Mouse (Mus musculus): Measurements from ENCODE around the gene Rhbdl3. TPM values are rescaled to one million over a fixed set of nuclear protein-coding genes. Genes with fewer than 3 reads are reported as not detected.

The Rhbdl3 gene
- polyA plus RNA-seq, 1 experiment, result 0.06 TPM

DNA sequence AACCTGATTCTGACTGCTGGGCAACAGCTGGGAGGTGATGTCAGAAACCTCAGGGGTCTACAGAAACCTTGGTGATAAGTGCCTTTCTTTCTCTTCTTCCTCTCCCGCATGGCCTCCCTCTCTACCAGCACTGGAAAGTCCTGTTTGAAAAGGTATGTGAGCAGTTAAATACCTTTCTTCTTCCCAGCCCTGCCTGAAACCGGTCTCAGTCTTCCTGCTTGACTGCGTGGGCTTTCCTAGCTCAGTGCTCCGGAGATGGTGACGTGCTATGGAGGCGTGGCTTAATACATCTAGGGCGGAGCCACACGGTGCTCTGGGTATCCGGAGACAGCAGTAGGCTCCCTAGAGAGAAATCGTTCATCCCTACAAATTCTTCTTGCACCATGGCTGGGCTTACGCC, 1.8 kb downstream of the Rhbdl3 start:
- no peak for TF ChIP-seq GATA1 (IDR thresholded peaks at IDR 0.05; ENCODE audit: low read length)

DNA sequence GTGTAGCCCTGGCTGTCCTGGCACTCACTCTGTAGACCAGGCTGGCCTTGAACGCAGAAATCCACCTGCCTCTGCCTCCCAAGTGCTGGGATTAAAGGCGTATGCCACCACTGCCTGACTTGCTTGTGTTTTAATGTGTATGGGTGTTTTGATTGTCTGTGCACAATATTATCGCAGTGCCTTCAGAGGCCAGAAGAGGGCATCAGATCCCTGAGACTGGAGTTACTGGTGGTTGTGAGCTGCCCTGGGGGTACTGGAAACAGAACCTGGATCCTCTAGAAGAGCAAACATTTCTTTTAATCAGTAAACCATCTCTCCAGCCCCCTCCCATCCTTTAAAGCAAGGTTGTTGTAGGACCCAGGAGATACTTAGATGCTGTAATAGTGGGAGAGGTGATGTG, 3.0 kb downstream of the Rhbdl3 start:
- TF ChIP-seq GATA1 (IDR thresholded peaks at IDR 0.05; ENCODE audit: low read length), result no peak

DNA sequence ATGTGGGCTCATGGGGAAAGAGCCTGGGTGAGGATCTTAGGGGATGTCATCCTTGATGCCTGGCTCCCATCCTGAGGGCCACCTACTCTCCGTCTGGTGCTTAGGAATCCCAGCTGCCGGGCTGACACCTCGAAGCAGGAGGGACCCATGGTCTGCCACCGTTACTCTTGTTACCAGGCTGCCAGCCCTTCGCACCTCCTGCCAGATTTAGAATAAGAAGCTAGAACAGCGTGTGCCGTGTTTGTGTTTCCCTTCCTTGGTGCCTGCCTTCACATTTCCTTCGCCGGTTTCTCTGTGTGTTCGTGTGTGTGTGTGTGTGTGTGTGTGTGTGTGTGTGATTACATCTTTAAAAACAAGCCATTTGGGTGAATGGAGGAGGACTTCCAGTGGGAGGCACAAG, 4.1 kb downstream of the Rhbdl3 start:
- no peak for TF ChIP-seq GATA1 (IDR thresholded peaks at IDR 0.05; ENCODE audit: low read length)

DNA sequence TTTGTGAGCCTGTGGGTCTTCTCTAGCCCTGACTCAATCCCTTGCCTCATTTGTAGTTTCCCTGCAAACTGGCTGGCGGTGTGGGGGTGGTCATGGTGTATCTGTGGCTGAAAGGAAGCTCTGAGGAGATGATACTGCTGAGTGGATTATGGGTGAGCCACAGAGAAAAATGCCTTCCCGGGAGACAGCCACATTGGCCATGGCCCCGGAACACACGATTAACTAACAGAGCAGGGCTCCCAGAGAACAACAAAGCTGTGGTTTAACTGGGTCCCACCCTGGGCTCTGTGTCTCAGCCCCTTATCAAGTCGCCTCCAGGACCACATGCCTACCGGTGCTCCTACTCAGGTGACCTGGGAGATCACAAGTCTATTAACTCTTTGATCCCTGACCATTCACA, 7.8 kb downstream of the Rhbdl3 start:
- no peak for TF ChIP-seq GATA1 (IDR thresholded peaks at IDR 0.05; ENCODE audit: low read length)

DNA sequence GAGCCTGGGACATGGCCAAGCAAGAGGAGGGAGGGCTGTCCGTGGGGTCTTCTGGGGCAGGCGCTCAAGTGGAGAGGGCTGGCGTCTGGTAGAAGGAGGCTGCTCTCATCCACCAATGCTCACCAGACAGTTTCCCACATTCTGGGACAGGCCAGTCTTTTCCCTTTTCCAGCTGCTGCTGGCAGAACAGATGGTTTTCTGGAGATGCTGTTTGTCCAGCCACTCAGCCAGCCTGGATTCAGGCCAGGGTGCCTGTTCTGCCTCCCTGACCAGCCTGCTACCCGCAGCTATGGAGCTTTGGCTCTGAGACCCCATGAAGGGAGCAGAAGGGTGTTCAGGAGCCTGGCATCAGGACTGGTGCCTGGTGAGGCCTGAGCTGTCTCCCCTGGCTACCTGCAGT, 10.6 kb downstream of the Rhbdl3 start:
- no peak for TF ChIP-seq GATA1 (IDR thresholded peaks at IDR 0.05; ENCODE audit: low read length)

DNA sequence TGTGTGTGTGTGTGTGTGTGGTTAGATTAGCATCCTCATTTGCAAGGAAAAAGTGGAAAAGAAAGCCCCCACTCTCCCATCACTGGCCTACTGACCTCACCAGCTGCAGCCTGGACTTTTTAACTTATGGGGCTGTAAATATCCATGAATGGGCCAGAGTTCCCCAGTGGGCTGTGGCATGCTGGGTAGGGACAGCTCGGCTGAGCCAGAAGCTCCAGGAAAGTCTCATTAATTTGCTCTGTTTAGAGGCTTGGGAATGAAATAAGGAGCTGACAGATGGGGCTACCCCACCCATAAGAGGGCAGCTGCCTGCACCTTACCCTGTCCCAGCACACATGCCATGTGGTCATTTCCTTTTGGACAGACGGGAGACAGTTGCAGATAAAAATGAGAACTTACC, 11.3 kb downstream of the Rhbdl3 start:
- no peak for TF ChIP-seq GATA1 (IDR thresholded peaks at IDR 0.05; ENCODE audit: low read length)

DNA sequence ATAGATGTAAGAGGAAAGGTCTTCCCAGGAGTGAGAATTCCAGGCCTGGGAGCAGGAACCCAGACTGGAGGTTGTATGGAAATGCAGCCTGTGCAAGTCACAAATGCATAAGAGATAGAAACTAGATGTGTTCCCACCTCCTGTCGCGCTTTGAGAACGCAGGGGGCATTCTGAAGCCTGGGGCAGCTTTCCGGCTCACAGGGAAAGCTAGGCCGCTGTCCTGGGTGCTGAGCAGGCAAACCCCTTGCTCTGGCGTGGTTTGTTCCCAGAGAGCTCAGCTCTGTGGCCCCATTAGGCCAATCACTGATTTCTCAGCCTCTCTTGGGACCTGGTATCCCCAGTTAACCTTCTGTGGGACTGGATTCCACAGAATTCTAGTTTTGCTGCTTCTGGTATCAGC, 11.9 kb downstream of the Rhbdl3 start:
- no peak for TF ChIP-seq GATA1 (IDR thresholded peaks at IDR 0.05; ENCODE audit: low read length)

DNA sequence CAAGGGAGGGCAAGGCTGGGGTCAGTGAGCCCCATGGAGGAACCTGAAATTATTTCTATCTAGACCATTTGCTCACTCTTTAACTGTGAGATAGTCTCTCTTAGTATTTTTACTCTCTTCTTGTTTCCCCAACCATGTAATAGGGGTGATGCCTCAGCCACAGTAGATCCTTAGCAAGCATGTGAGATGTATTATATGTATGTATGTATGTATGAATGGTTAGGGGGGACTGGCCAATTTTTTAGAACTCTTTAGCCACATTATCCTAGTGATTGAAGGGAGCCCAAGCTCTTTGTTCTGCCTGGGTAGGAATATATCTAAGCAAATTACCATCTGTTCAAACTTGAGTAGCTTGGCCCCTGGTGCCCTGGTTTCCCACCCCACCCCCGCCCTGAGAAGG, 12.8 kb downstream of the Rhbdl3 start:
- TF ChIP-seq GATA1 (IDR thresholded peaks at IDR 0.05; ENCODE audit: low read length), result no peak

DNA sequence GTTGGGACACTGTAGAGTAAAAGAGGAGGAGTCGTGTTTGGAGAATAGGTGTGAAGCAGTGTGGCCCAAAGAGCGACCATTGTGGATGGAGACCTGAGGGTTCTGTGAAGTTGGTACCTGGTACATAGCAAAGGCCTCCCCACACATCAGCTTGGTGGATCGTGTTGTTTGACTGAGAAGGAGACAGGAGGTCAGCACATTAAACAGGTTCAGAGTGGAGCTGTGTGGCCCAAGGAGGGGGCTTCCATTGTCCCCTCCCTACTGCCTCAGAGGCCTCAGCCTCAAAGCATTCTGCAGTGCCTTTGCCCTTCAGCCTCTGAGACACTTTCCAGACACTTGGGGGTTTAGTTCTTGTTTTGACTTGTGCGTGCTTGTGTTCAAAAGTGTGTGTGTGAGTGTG, 13.2 kb downstream of the Rhbdl3 start:
- TF ChIP-seq GATA1 (IDR thresholded peaks at IDR 0.05; ENCODE audit: low read length), result no peak

DNA sequence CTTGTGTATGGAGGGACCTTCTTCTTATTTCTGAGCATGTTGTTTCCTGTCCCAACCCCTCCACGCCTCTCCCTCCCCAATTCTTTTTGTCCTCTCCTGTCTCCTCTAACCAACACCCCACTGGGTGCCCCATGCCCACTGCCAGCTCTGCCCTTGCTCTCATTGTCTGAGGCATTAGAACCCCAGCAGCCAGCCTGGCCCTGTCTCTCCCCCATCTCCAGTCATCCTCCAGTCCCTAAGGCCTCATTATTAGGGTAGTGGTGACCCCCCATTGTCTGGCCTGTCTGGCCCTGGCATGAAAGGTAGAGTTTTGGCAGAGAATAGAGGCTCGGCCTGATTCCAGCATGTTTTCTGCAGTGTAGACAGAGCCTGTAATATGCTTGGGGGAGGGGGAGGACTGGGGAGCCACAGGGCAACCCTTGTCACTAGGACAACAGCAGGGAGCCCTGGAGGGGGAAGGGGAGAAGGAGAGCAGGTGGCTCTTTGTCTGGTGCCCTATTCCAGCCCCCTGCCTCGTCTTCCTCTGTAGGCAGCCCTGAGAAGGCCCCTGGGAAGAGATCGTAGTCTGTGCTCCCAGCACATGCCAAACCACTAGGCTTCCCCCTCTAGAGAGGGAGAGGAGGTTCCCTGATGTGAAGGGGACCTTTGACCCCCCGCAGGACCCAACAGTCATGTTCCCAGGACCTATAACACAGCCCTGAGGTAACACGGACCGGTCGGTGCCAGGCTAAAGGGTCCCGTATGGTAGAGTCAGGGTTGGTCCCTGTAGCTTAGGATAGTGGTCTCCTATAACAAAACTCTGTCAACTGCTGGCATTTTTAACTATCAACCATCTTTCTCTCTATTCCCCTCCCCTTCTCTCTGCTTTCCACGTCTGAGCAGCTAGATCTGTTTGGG, 15.3 kb downstream of the Rhbdl3 start:
- no peak for TF ChIP-seq GATA1 (IDR thresholded peaks at IDR 0.05; ENCODE audit: low read length)

DNA sequence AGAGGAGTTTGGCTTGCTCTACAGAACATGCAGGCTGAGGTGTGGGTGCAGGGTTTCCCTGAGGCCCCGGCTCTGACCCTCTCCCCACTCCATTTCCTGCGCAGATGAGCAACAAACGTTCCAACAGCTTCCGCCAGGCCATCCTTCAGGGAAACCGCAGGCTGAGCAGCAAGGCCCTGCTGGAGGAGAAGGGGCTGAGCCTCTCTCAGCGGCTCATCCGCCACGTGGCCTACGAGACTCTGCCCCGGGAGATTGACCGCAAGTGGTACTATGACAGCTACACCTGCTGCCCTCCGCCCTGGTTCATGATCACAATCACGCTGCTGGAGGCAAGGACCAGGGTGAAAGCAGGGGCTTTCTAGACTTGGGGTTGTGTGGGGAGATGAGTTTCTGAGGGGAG, 22.5 kb downstream of the Rhbdl3 start:
- TF ChIP-seq GATA1 (IDR thresholded peaks at IDR 0.05; ENCODE audit: low read length), result no peak

DNA sequence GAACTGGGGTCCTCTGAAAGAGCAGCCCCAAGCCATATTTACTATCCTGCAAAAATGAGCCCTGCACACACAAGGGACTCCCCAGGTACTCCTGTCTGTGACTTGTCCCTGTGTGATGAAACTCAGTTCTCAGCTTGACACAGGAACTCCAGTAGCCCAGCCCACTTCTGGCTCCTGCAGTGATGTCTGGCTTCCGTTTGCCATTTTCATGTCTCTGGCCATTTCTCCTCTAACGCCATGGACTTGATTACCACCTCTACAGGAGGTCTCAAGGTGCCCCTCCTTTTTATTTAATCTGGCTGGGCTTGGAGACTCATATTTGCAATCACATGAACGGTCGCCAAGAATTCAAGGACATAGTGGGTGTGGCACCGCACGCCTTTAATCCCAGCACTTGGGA, 23.9 kb downstream of the Rhbdl3 start:
- TF ChIP-seq GATA1 (IDR thresholded peaks at IDR 0.05; ENCODE audit: low read length), result no peak

DNA sequence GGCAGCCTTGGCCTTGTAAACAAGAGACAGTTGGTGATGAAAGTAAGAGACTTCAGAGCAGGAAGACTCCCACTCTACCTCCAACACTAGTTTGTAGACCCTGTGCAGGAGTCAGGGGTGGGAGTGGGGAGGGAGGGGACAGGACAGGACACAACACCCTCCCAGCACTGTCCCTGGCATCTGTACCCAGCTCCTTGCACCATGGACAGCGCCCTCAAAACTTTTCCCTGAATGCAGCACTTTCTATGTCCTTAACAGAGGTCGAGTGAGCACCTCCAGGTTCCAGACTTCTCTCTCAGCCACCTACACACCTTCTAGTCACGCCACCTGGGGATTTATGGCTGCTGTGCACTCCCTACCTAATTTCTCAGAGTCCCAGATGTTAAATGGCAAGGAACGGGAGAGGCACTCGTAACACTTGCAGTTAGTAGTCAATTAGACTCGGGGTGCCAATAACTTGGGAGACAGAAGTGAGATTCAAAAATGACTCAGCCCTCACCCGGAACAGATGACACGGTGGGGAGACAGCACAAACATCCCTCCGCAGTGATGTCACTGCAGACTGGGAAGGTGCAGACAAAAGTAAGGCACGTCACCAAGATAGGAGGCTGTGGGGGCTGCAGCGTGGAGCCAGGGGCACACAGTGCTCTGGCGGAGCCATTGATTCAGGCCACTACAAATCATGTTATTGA, 32.1 kb downstream of the Rhbdl3 start:
- TF ChIP-seq GATA1 (IDR thresholded peaks at IDR 0.05; ENCODE audit: low read length), result no peak

DNA sequence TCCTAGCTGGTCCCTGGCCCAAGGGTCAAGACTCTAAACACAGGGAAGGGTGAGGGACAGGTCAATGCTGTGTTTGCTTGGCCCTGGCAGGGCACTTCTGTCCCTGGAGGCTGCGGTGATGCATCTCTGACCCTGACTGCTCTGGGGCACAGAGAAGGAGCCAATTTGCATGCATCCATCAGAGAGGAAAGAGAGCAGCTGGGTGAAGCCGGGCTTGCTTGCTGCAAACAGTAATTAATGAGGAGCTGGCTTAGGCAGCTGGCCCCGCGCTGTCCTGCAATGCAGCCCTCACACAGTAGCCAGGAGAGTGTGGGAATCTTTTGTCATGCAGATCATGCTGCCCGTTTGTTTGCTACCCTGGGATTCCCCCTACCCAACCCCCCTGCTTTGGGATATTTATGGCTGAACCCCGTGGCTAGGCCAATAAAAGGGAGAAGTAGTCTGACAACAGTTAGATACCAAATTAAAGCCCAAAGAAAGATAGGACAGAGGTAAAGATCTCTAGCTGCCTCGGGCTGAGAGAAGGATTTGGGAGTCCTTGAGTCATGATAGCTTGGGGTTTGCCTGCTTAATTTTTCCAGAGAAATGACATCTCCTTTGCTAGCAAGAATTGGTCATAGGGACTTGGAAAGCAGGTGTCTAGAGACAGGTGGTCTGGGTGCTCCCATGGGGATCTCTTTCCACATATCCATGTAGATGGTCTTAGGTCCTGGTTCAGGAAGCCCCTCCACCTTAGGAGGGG, 35.1 kb downstream of the Rhbdl3 start:
- TF ChIP-seq GATA1 (IDR thresholded peaks at IDR 0.05; ENCODE audit: low read length), result no peak

DNA sequence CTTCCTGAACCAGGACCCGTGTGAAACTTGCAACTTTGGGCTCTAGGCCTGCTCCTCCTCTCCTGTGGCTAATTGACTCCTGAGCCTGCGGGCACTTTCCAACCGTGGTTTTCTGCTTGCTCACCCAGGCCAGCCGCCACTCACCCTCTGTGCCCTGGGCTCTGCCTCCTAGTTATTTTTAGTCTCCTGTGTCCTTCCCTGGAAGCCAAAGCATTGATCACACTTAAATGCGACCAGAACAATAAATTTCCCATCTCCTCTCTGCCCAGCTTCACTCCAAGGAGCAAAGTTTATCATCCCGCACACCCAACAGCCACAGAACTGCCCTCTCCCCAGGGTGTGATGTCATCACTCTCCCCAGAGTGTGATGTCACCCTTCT, 35.6 kb downstream of the Rhbdl3 start:
- TF ChIP-seq GATA1 (IDR thresholded peaks at IDR 0.05; ENCODE audit: low read length), result no peak

DNA sequence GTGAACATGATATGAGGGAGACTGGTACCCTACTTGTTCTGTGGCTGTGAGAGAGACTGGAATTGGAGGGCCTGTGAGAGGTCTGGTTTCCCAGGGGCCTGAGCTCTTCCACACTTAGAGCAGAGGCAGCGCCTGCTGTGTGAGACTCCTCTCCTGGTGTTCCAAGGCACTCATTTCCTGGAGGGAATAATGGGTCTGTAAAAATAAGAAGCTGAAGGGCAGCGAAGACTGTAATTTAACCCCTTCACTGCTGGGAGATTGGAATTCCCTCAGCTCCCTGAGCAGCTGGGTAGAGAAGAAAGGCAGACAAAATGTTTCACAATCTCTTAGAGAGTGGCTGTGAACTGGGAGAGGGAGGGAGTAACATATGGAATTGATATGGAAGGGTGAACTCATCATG, 41.8 kb downstream of the Rhbdl3 start:
- no peak for TF ChIP-seq GATA1 (IDR thresholded peaks at IDR 0.05; ENCODE audit: low read length)
